Mouse (Mus musculus) forebrain, postnatal 0 days (tissue): ENCODE results near the gene Immp2l. TPM values are rescaled to one million over a fixed set of nuclear protein-coding genes. Genes with fewer than 3 reads are reported as not detected.

Experiments used
- ATAC-seq: fragments of 200-750 bp; cut with Nextera tagmentation; 2 replicates; pipeline ENCODE4 v1.8.0; 2017; ENCODE audit warnings: mild to moderate bottlenecking, moderate library complexity
- DNase-seq: peaks from one replicate; pipeline ENCODE4 v3.0.0-alpha.2; 2015
- H3K27ac ChIP-seq: fragments of 300-500 bp; sonication (generic); 2 replicates; pipeline ENCODE4 v1.5.1; 2014; ENCODE audit warnings: low read depth, mild to moderate bottlenecking, antibody characterized with exemption, low read length, moderate library complexity, mixed read lengths
- H3K27me3 ChIP-seq: fragments of 300-500 bp; sonication (generic); 2 replicates; pipeline ENCODE4 v1.6.1; 2014; ENCODE audit warnings: mild to moderate bottlenecking, low read length, mixed read lengths; ENCODE audit not compliant: insufficient read depth
- H3K36me3 ChIP-seq: fragments of 300-500 bp; sonication (generic); 2 replicates; pipeline ENCODE4 v1.6.1; 2014; ENCODE audit warnings: mild to moderate bottlenecking, moderate library complexity; ENCODE audit not compliant: insufficient read depth
- H3K4me1 ChIP-seq: fragments of 300-500 bp; sonication (generic); 2 replicates; pipeline ENCODE4 v1.6.1; 2014; ENCODE audit warnings: antibody characterized with exemption; ENCODE audit not compliant: insufficient read depth
- H3K4me2 ChIP-seq: fragments of 300-500 bp; sonication (generic); 2 replicates; pipeline ENCODE4 v1.6.1; 2014; ENCODE audit warnings: low read depth, mild to moderate bottlenecking, moderate library complexity
- H3K4me3 ChIP-seq: fragments of 300-500 bp; sonication (generic); 2 replicates; pipeline ENCODE4 v1.5.1; 2014; ENCODE audit warnings: low read depth, low read length, mixed read lengths
- H3K9ac ChIP-seq: fragments of 300-500 bp; sonication (generic); 2 replicates; pipeline ENCODE4 v1.6.1; 2014; ENCODE audit warnings: mild to moderate bottlenecking
- H3K9me3 ChIP-seq: fragments of 300-500 bp; sonication (generic); 2 replicates; pipeline ENCODE4 v1.6.1; 2016; ENCODE audit warnings: low read length
- CTCF ChIP-seq: sonication (generic); IDR thresholded peaks from 2 replicates; pipeline ENCODE4 v1.5.1; 2016; ENCODE audit warnings: antibody characterized with exemption, control low read depth, low read depth
- WGBS: fragments of 180-500 bp; shearing (Covaris S2); extraction: QIAGEN DNeasy Blood & Tissue Kit; methylation state at CpG from one replicate; pipeline ENCODE4 v1.1.7; 2014; 5-methylcytosine and 5-hydroxymethylcytosine counted together
- polyA plus RNA-seq: library from polyadenylated mRNA; unstranded; fragments of >200 nt; fragmentation: Nextera tagmentation; extraction: Ambion mirVana; gene quantifications from 2 replicates; pipeline ENCODE4 v1.2.1, GENCODE M21; 2015
- total RNA-seq: library from RNA; depleted of rRNA; stranded (reverse); fragments of >200 nt; gene quantifications from 2 replicates; pipeline ENCODE4 v1.2.3, GENCODE M21; 2014

Immp2l gene
- total and polyA plus RNA-seq, 2 experiments from 2014 or later, result 5.9 to 19.4 TPM

GRCm38 (mm10) chr12:41223686-41224085 lies 199.8 kb downstream of the Immp2l start:
- H3K4me2 ChIP-seq, result no peak overlapping the region
- no peak overlapping the region for H3K9ac ChIP-seq
- no peak overlapping the region for H3K4me3 ChIP-seq
- H3K9me3 ChIP-seq, result no peaks in the 10 kb centered on the region
- H3K4me1 ChIP-seq, result no peaks in the 10 kb centered on the region
- no peak for TF ChIP-seq CTCF
- no peaks in the 10 kb centered on the region for H3K36me3 ChIP-seq
- ATAC-seq (no peak), DNase-seq (no peak)
- H3K27ac ChIP-seq, result no peak overlapping the region
- WGBS, result 81% methylated on average over 1 of the region's 1 CpGs
- no peaks in the 10 kb centered on the region for H3K27me3 ChIP-seq

GRCm38 (mm10) chr12:41224538-41224937 lies 200.6 kb downstream of the Immp2l start:
- Histone ChIP-seq H3K9ac (no peak overlapping the region), H3K4me1 (no peaks in the 10 kb centered on the region), H3K36me3 (no peaks in the 10 kb centered on the region), H3K4me3 (no peak overlapping the region), H3K27me3 (no peaks in the 10 kb centered on the region), H3K4me2 (no peak overlapping the region), H3K9me3 (no peaks in the 10 kb centered on the region), H3K27ac (no peak overlapping the region)
- DNase-seq (no peak), ATAC-seq (no peak)
- no peak for TF ChIP-seq CTCF
- 57% methylated on average over 4 of the region's 4 CpGs for WGBS

GRCm38 (mm10) chr12:41231966-41232365 lies 208.1 kb downstream of the Immp2l start:
- no peak for TF ChIP-seq CTCF
- Histone ChIP-seq H3K4me2 (no peak overlapping the region), H3K36me3 (no peaks in the 10 kb centered on the region), H3K4me1 (no peaks in the 10 kb centered on the region), H3K4me3 (no peak overlapping the region), H3K27ac (no peak overlapping the region), H3K27me3 (no peaks in the 10 kb centered on the region), H3K9ac (no peak overlapping the region), H3K9me3 (no peaks in the 10 kb centered on the region)
- ATAC-seq (no peak), DNase-seq (no peak)
- WGBS, result 46% methylated on average over 2 of the region's 2 CpGs

GRCm38 (mm10) chr12:41237880-41238279 lies 214.0 kb downstream of the Immp2l start:
- Histone ChIP-seq H3K4me3 (no peak overlapping the region), H3K27me3 (no peaks in the 10 kb centered on the region), H3K36me3 (no peaks in the 10 kb centered on the region), H3K9me3 (no peaks in the 10 kb centered on the region), H3K27ac (no peak overlapping the region), H3K9ac (no peak overlapping the region), H3K4me2 (no peak overlapping the region), H3K4me1 (no peaks in the 10 kb centered on the region)
- ATAC-seq (no peak), DNase-seq (no peak)
- TF ChIP-seq CTCF, result no peak
- 76% methylated on average over 3 of the region's 3 CpGs for WGBS

- no peak overlapping the region for H3K9ac ChIP-seq
- 81% methylated on average over 2 of the region's 2 CpGs for WGBS
- TF ChIP-seq CTCF, result no peak
- H3K27ac ChIP-seq, result no peak overlapping the region
- H3K9me3 ChIP-seq, result no peaks in the 10 kb centered on the region
- no peak for DNase-seq
- no peaks in the 10 kb centered on the region for H3K36me3 ChIP-seq
- no peaks in the 10 kb centered on the region for H3K27me3 ChIP-seq
- no peak overlapping the region for H3K4me2 ChIP-seq
- no peaks in the 10 kb centered on the region for H3K4me1 ChIP-seq
- ATAC-seq, result no peak
- H3K4me3 ChIP-seq, result no peak overlapping the region
Measured at GRCm38 (mm10) chr12:41241221-41241620, 217.3 kb downstream of the Immp2l start.

GRCm38 (mm10) chr12:41248254-41248653 lies 224.4 kb downstream of the Immp2l start:
- 100% methylated on average over 1 of the region's 1 CpGs for WGBS
- DNase-seq (no peak), ATAC-seq (no peak)
- H3K9ac ChIP-seq, result no peak overlapping the region
- no peaks in the 10 kb centered on the region for H3K9me3 ChIP-seq
- H3K36me3 ChIP-seq, result no peaks in the 10 kb centered on the region
- H3K27ac ChIP-seq, result no peak overlapping the region
- TF ChIP-seq CTCF, result no peak
- H3K4me2 ChIP-seq, result no peak overlapping the region
- H3K27me3 ChIP-seq, result no peaks in the 10 kb centered on the region
- no peaks in the 10 kb centered on the region for H3K4me1 ChIP-seq
- H3K4me3 ChIP-seq, result no peak overlapping the region

- Histone ChIP-seq H3K27me3 (no peaks in the 10 kb centered on the region), H3K4me1 (no peaks in the 10 kb centered on the region), H3K9me3 (no peaks in the 10 kb centered on the region), H3K4me3 (no peak overlapping the region), H3K4me2 (no peak overlapping the region), H3K27ac (no peak overlapping the region), H3K9ac (no peak overlapping the region), H3K36me3 (no peaks in the 10 kb centered on the region)
- ATAC-seq (no peak), DNase-seq (no peak)
- 81% methylated on average over 3 of the region's 3 CpGs for WGBS
- no peak for TF ChIP-seq CTCF
Measured at GRCm38 (mm10) chr12:41250123-41250522, 226.2 kb downstream of the Immp2l start.

GRCm38 (mm10) chr12:41257905-41258304 lies 234.0 kb downstream of the Immp2l start:
- Histone ChIP-seq H3K27me3 (no peaks in the 10 kb centered on the region), H3K9ac (no peak overlapping the region), H3K4me2 (no peak overlapping the region), H3K9me3 (no peaks in the 10 kb centered on the region), H3K4me3 (no peak overlapping the region), H3K4me1 (no peaks in the 10 kb centered on the region), H3K27ac (no peak overlapping the region), H3K36me3 (no peaks in the 10 kb centered on the region)
- DNase-seq (no peak), ATAC-seq (no peak)
- no peak for TF ChIP-seq CTCF
- 34% methylated on average over 2 of the region's 2 CpGs for WGBS
